Mouse (Mus musculus) bone marrow, adult 2 months (tissue): Measurements from ENCODE around the gene Snip1.

Experiments used
- CTCF ChIP-seq: fragments of 200-500 bp; IDR thresholded peaks from 2 replicates; pipeline ENCODE4 v1.5.1; 2011; ENCODE audit warnings: low read length, control low read depth; ENCODE audit not compliant: control insufficient read depth, insufficient read depth
- POLR2A ChIP-seq: fragments of 200-500 bp; IDR thresholded peaks from 2 replicates; pipeline ENCODE4 v1.6.1; 2011; ENCODE audit warnings: low read depth, mild to moderate bottlenecking, control low read depth, low read length, borderline replicate concordance; ENCODE audit not compliant: control insufficient read depth

DNA sequence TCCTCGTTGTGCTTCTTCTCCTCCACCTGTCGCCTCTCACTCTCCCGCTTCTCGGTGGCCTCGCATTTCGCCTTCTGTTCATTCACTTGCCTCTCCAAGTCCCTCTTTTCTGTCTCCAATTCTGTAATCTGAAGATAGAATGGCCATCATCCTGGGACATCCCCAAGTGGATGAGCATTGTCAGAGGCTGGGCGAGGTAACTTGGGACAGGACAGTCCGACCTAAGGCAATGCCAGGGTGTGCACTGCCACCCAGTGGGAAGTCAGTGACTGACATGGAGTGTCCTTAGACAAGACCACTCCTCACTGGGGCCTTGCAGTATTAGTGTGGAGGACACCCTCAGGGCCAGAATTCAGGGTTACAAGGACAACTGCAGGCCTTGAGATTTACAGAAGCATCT lies 7.4 kb upstream of the Snip1 start:
- TF ChIP-seq CTCF (peak; percentile 97), POLR2A (no peak)
